Mouse (Mus musculus): Measurements from ENCODE around the gene Gbf1.
A peak's percentile ranks its signal among the peaks of the same experiment; 100 is the strongest.
"Not testable (repeated sequence)": the region's sequence is repeated elsewhere in the genome, so short reads cannot be mapped to it uniquely, and the experiment has no call there.

The Gbf1 gene

DNA sequence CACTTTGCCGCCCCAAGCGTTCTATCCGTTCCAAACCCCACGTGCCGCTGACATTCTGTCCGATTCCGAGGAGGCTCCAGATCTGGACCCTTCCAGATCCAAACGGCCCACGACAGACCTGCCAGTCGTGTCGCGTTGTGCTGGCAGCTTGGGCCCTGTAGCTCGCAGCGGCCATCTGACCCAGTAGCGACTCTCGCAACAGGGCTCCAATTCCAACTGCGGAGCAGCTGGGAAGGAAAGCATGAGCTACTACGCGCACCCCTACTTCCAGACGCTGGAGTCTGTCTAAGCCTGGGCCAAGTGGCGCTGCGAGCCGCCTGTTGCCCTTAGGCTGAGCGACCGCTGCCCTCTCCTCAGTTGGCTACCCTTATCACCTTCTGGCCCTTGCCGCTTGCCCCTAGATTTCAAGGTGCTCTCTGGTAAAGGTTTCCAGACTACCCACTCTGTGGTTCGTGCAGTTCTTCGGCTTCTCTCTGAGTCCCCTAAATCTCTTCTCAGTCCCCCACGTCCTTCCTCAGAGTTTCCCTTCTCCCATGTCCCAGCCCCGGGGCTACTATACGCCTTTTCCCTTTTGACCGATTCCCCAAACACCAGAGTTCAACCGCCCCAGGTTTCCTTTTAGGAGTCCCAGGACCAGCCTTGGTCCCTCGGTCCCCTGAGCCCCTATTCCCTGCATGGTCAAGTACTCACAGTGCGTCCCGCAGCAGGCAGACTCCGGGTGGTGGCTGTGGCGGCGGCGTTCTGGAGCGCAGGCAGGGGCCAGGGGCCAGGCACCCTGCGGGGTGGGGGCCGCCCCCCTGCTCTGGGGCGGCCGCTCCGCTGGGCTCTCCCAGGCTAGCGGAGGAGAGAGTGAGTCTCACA is 4.6 kb upstream of the Gbf1 start, which contains the start of gene Pitx3:
Gene Pitx3 (minus strand): TSS at position 816 of the 861 bp plus-strand sequence.
- peak; percentile 72 for DNase-seq (ENCODE audit: low read depth, low spot score)

DNA sequence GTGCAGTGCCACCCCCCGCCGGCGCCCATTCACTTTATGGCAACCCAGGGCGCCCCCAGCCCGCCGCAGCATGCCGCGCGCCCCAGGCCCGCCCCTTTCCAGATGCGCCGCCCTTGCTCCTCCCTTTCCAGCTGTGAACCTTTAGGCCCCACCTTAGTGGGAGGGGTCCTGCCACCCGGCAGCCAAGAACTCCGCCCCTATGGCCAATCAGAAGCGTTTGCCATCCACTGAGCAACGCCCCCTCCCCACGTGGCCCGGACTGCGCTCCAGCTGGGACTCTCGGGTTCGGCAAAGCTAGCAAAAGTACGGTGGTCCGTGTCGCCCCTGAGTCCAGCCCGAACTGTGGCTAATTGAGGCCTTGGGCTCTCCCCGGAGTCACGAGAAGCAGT is 3.9 kb upstream of the Gbf1 start:
- peak; percentile 96 for DNase-seq (ENCODE audit: low read depth, low spot score)

DNA sequence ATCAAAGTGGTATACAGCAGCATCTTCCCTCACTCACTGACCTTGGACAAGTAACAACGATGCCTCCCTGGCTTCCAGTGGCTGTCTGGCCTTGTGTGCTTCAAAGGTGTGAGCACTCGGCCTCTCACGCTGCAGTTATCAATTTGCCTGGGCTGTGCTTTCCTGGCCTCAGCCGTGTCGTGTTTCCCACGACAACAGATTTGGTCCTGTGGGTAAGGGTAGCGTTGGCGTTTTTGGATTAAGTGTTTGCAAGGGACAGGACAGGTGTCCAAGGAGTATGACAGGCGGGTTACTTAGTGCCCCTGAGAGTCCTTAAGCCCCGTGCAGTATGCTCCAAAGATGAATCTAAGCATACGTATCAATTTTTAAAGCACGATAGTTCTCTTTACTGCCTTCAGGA is 3.2 kb upstream of the Gbf1 start:
- peak; percentile 14 for DNase-seq (ENCODE audit: low read depth, low spot score)

DNA sequence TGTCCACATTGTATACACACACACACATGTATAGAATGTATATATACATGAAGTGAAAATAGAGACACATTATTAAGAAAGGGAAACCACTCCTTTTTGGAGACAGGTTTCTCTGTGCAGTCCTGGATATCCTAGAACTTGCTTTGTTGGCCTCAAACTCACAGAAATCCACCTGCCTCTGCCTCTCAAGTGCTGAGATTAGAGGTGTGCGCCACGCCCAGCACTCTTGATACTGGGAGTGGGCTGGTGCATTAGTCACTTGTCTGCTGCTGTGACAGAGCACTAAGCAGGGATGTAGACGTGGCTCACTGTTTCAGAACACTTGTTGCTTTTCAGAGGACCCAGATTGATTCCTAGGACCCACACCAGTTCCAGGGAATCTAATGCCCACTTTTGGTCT is 13.6 kb downstream of the Gbf1 start:
- DNase-seq (ENCODE audit: low read depth, low spot score): no peak

DNA sequence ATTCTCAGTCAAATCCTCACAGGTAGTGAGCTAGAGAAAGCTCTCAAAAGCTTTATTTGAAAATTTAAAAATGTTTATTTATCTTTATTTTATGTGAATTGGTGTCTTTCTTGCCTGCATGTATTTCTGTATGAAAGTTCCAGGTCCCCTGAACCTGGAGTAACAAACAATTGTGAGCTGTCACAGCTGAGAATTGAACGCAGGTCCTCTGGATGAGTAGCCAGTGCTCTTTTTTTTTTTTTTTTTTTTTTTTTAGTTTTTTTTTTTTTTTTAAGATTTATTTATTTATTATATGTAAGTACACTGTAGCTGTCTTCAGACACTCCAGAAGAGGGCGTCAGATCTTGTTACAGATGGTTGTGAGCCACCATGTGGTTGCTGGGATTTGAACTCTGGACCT is 14.9 kb downstream of the Gbf1 start:
- not testable (repeated sequence) for DNase-seq (ENCODE audit: low read depth, low spot score)

GRCm38 (mm10) chr19:46169396-46169795 is 17.1 kb downstream of the Gbf1 start:
- no peak for DNase-seq (ENCODE audit: low read depth, low spot score)

DNA sequence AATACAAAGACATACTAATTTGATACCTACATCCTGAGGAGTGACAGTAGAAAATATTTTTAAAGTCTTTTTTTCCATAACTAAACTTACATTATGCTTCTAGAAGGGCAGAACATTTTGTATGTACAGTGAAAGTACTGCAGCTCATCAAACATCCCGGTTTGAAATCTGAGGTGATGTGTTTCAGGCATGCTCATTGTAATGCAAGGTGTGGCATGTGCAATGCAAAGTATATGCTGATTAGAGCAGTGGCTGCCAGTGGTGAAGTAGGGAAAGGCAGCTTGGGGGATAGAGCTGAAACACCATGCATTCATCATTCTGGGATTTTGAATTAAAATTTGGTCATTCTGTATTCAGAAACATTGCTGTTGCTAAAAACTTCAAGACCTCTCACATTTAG is 17.6 kb downstream of the Gbf1 start:
- peak; percentile 69 for DNase-seq (ENCODE audit: low read depth, low spot score)

DNA sequence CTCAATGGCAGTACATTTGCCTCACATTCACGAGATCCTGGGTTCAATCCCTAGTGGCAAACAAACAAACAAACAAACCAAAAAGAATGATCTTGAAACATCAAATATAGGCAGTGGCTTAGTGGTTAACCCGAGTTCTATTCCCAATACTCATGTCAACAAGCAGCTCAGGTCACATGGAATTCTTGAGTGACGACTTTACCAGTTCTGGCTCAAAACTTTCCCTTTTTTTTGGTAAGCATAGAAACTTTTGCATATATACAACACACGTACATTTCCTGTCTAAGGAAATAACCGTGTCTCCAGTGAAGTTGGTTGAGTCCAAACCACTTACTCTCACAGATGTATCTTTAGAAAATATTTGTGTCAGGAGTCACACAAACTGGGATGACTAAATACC is 20.2 kb downstream of the Gbf1 start:
- DNase-seq (ENCODE audit: low read depth, low spot score): no peak

DNA sequence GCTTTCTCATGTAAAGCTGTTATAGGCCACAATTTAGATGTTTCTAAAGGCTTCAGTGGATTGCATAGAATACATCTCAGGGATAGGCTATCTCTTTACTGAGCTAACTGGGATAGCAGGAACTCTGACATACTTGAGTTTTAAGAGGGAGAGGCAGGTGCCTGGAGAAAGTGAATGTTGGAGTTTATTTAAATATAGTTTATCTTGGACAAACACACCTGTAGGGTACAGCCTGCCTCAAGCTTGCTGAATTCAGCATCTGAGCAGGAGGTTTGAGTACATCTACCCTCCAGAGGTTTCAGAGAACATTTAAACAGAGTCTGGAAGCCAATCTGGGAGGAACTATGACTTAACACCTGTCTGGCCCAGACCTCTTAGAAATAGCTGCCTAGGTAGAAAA is 22.9 kb downstream of the Gbf1 start:
- DNase-seq (ENCODE audit: low read depth, low spot score): no peak

- no peak for DNase-seq (ENCODE audit: low read depth, low spot score)
Measured at GRCm38 (mm10) chr19:46177046-46177445, 24.7 kb downstream of the Gbf1 start.

DNA sequence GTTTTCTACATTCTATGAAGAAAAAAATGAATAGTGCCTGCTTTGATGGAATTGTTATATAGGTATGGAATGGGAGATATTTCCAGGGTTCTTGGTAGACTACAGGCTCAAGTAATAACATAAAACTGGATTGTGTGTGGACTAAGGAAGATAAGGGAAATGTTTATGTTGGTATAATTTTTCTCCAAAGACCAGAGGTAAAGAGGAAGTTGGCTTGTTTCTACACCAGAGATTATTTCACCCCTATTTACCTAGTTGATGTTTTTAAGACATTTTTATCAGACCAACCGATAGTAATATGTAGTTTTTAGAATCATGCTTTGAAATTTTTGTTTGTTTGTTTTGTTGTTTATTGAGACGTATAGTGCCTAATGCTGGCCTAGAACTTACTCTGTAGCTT is 28.0 kb downstream of the Gbf1 start:
- DNase-seq (ENCODE audit: low read depth, low spot score): no peak

DNA sequence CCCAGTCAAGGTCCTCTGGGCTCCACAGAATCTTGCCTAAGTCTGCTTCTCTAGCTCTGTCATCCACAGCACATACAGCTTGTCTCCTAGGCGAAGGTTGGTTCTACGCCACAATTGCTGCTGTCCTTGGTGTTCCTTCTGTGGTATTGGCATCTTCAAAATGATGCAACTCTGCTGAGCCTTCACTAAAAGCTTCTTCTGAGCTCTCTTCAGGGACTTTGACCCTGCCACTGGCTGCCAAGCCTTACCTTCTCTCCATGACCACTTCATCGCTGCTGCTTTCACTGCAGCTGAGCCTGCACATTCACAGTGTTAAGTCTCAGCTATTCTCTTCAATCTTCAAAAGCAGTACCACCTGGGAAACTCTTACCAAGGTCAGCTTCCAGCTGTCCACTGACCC is 29.9 kb downstream of the Gbf1 start:
- DNase-seq (ENCODE audit: low read depth, low spot score): no peak

DNA sequence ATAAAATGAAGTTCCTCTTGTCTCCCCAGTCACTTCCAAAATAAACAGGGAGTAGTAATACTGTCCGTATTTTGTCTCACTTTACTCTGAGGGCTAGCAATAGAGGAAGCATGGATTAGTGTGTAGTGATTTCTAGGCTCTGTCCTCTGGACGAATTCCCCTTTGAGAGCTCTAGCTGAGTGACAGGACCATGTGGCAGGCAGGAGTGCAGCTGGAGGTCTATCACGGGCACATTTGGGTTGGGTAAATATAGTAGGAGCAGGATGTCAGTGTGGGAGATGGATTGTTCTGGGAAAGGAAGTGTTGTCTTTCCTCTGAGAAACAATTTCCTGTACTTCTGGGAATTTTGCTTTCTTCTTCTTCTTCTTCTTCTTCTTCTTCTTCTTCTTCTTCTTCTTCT is 34.3 kb downstream of the Gbf1 start:
- no peak for DNase-seq (ENCODE audit: low read depth, low spot score)

DNA sequence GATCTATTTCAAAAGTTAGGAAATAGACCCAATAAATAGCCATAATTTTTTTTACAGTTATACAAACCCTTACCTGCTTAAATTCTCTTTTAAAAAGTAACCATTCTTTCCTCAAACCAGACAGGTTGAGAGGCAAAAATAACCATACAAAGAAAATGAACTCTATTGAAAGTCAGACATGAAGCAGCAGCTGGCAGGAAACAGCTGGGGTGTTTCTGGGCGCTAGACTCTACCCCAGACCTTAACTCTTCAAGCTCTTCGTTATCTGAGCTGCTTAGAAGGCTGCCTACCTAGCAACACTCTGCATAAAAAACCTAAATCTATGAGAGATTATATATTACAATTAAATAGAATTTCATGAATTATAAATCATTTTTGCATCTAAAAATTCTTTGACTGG is 34.9 kb downstream of the Gbf1 start:
- no peak for DNase-seq (ENCODE audit: low read depth, low spot score)

DNA sequence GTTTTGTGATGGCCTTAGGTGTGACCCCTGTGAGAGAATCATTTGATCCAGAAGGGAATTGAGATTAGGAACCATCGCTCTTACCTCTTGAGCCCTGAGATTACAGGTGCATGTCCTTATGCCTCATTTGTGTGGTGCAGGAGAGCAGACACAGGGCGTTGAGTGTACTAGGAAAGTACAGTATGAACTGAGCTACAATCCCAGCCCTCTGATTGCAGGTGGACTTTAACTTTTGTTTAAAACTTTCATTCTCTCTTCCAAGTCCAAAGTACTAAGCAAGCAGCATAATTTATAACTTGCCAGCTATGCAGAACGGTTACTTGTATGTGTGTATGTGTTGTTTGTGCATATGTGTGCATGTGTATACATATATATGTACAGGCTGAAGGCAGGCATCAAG is 46.0 kb downstream of the Gbf1 start:
- DNase-seq (ENCODE audit: low read depth, low spot score): no peak

GRCm38 (mm10) chr19:46198891-46199290 is 46.6 kb downstream of the Gbf1 start:
- peak; percentile 72 for DNase-seq (ENCODE audit: low read depth, low spot score)

- DNase-seq (ENCODE audit: low read depth, low spot score): no peak
Measured at GRCm38 (mm10) chr19:46204166-46204565, 51.9 kb downstream of the Gbf1 start.

DNA sequence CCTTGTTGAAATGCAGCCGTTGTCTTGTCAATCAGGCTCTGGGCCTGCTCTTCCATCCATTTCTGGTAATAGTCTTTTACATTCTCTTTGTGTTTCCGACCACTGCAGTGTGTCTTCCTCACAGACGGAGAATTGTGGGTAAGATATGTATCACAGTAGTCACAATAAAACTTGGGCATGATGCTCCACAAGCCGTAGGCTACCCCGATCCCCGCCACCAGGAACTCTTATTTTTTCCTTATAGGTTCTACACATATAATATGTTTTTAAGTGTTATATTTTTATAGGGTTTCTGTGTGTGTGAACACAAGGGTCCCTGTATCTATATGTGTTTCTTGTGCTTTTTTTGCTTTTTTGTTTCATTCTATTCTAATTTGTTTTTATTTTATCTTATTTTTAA is 53.4 kb downstream of the Gbf1 start:
- no peak for DNase-seq (ENCODE audit: low read depth, low spot score)

DNA sequence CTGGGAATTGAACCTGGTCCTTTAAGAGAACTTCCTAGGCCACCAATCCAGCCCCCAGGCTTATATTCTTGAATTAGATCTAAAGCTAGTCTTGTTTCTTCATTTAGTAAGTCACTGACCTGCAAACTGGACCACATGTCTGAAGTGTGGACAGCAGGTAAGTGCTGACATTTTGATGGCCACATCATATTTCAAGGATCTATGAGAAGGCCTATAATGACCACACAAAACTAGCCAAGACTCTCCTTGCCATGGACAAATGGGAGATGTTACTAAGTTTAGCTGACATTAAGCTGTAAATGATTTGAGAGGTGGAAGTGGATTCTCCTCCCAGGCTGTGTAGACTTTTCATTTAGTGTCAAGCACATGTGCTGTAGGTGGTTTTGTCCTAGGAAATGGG is 58.6 kb downstream of the Gbf1 start:
- no peak for DNase-seq (ENCODE audit: low read depth, low spot score)

DNA sequence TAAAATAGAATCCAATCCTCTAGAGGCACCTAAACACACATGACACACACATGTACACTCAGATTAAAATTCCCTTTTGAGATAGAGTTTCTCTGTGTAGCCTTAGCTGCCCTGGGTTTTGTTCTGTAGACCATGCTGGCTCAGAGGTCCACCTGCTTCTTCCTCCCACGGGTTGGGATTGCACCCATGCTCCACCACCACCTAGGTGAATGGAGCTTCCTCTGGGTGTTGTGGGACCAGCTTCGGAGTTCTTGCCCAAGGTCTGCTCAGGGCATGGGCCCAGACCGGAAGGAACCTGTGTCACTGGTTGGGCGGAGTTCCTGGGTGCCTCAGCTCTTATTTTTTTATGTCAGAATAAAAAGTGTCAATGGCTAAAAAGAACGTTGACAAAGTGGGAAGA is 62.2 kb downstream of the Gbf1 start:
- no peak for DNase-seq (ENCODE audit: low read depth, low spot score)

- no peak for DNase-seq (ENCODE audit: low read depth, low spot score)
Measured at GRCm38 (mm10) chr19:46215401-46215800, 63.1 kb downstream of the Gbf1 start.

DNA sequence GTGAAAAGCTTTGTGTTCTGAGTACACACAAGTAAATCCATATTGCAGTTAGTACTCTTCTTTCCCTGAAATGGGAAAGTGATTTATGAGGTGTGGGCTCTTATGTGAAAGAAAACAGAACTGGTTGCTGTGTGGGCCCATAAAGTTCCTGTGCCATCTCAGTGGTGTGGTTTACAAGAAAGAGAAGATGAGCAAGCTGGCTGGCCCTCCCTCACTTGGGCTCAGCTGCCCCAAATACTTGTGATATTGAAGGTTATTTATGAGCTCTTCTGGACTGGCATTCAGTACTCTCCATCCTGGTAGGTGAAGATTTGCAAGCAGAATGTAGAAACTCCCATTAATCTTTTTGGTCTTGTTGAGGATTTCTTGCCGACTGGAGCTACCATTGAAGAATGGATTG is 64.4 kb downstream of the Gbf1 start:
- no peak for DNase-seq (ENCODE audit: low read depth, low spot score)

DNA sequence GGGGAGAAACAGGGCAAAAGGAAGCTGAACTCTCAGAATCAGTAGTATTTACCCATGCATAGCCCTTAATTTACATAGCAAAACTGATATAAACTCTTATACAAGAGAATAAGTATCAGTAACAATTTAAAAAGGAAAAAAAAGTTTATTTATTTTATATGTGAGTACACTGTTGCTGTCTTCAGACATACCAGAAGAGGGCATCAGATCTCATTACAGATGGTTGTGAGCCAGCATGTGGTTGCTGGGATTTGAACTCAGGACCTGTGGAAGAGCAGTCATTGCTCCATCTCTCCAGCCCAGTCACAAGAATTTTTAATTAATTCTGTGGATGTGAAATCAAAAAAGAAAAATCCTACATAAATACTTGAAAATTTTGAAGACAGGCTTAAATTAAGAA is 65.0 kb downstream of the Gbf1 start:
- not testable (repeated sequence) for DNase-seq (ENCODE audit: low read depth, low spot score)

GRCm38 (mm10) chr19:46220116-46220515 is 67.8 kb downstream of the Gbf1 start:
- no peak for DNase-seq (ENCODE audit: low read depth, low spot score)
